Mouse (Mus musculus): ENCODE results near the gene Rbm10. TPM values are rescaled to one million over a fixed set of nuclear protein-coding genes. Genes with fewer than 3 reads are reported as not detected.

The Rbm10 gene
- total and polyA plus RNA-seq, 3 experiments, result 154 to 183 TPM; not detected in 1

- TF ChIP-seq SMC3 (IDR thresholded peaks at IDR 0.05; ENCODE audit: low read depth, low read length) (peak; percentile 72), ETS1 (IDR thresholded peaks at IDR 0.05; ENCODE audit: low read depth, low read length) (no peak), CTCF (IDR thresholded peaks at IDR 0.05 in 2 of 3, conservative IDR thresholded peaks at IDR 0.05 in 1 of 3; ENCODE audit: control insufficient read depth in 1 of 3, insufficient read depth in 1 of 3, low read depth in 2 of 3, low read length in 3 of 3, poor library complexity in 1 of 3, severe bottlenecking in 1 of 3) (peak; percentile 15 to 73 (median 17); a peak in 4 of 6 replicates), TBP (IDR thresholded peaks at IDR 0.05; ENCODE audit: low read depth, low read length) (no peak), ZNF384 (IDR thresholded peaks at IDR 0.05; ENCODE audit: low read depth, low read length) (peak; percentile 87), RAD21 (IDR thresholded peaks at IDR 0.05; ENCODE audit: low read depth, low read length) (peak; percentile 91), MEF2A (IDR thresholded peaks at IDR 0.05; ENCODE audit: extremely low read depth, insufficient replicate concordance, low read depth, low read length, poor library complexity, severe bottlenecking) (no peak), BHLHE40 (IDR thresholded peaks at IDR 0.05; ENCODE audit: borderline replicate concordance, low read depth, low read length) (no peak), TCF12 (IDR thresholded peaks at IDR 0.05; ENCODE audit: low read depth, low read length) (no peak), POLR2A (IDR thresholded peaks at IDR 0.05; ENCODE audit: control insufficient read depth in 1 of 2, insufficient read depth in 1 of 2, low read depth in 1 of 2, low read length in 2 of 2, poor library complexity in 1 of 2) (no peak), ZC3H11A (IDR thresholded peaks at IDR 0.05; ENCODE audit: low read depth, low read length) (peak; percentile 78)
- peak; percentile 44 for DNase-seq (ENCODE audit: low read depth, low spot score)
- H3K27ac ChIP-seq (ENCODE audit: control insufficient read depth, low read depth, low read length), result no peak overlapping the region
Measured at GRCm38 (mm10) chrX:20587968-20588367, 29.3 kb upstream of the Rbm10 start.

GRCm38 (mm10) chrX:20608500-20608899 lies 8.8 kb upstream of the Rbm10 start:
- TF ChIP-seq ETS1 (IDR thresholded peaks at IDR 0.05; ENCODE audit: low read depth, low read length) (no peak), UBTF (IDR thresholded peaks at IDR 0.05; ENCODE audit: borderline replicate concordance, insufficient read depth, low read depth, low read length) (no peak), MEF2A (IDR thresholded peaks at IDR 0.05; ENCODE audit: extremely low read depth, insufficient replicate concordance, low read depth, low read length, poor library complexity, severe bottlenecking) (no peak), MYC (IDR thresholded peaks at IDR 0.05; ENCODE audit: low read depth, low read length) (no peak), MYB (IDR thresholded peaks at IDR 0.05; ENCODE audit: low read depth, low read length) (no peak), POLR2A (IDR thresholded peaks at IDR 0.05; ENCODE audit: control insufficient read depth in 1 of 2, insufficient read depth in 1 of 2, low read depth in 1 of 2, low read length in 2 of 2, poor library complexity in 1 of 2) (no peak), CHD1 (IDR thresholded peaks at IDR 0.05; ENCODE audit: low read depth, low read length) (no peak), EP300 (IDR thresholded peaks at IDR 0.05; ENCODE audit: low read depth in 1 of 2, low read length in 2 of 2) (no peak), RAD21 (IDR thresholded peaks at IDR 0.05; ENCODE audit: low read depth, low read length) (no peak), NELFE (IDR thresholded peaks at IDR 0.05; ENCODE audit: low read depth, low read length) (no peak), ZKSCAN1 (IDR thresholded peaks at IDR 0.05; ENCODE audit: low read depth, low read length) (no peak), JUND (IDR thresholded peaks at IDR 0.05; ENCODE audit: low read depth, low read length) (no peak), TAL1 (IDR thresholded peaks at IDR 0.05; ENCODE audit: low read length) (no peak), GATA1 (IDR thresholded peaks at IDR 0.05; ENCODE audit: low read depth, low read length) (no peak), E2F4 (IDR thresholded peaks at IDR 0.05; ENCODE audit: borderline replicate concordance, low read depth, low read length) (no peak), SMC3 (IDR thresholded peaks at IDR 0.05; ENCODE audit: low read depth, low read length) (no peak), POLR2AphosphoS5 (IDR thresholded peaks at IDR 0.05; ENCODE audit: borderline replicate concordance, low read depth, low read length) (no peak), GABPA (IDR thresholded peaks at IDR 0.05; ENCODE audit: low read depth, low read length) (no peak)
- peak; percentile 37 for DNase-seq (ENCODE audit: low read depth, low spot score)

More at GRCm38 (mm10) chrX:20587968-20588367, 29.3 kb upstream of the Rbm10 start:
- H3K27me3 ChIP-seq (ENCODE audit: control insufficient read depth in 1 of 2, insufficient read depth in 2 of 2, low read length in 2 of 2), result no peaks in the 10 kb centered on the region; a peak in 1 of 4 replicates
- H3K4me1 ChIP-seq (ENCODE audit: control insufficient read depth in 1 of 2, insufficient read depth in 2 of 2, low read length in 2 of 2), result no peaks in the 10 kb centered on the region
- no peak overlapping the region for H3K4me3 ChIP-seq (ENCODE audit: control insufficient read depth in 1 of 2, insufficient read depth in 1 of 2, low read depth in 2 of 2, low read length in 2 of 2)
- no peaks in the 10 kb centered on the region for H3K9me3 ChIP-seq (replicated peaks; ENCODE audit: insufficient read depth, low read length)
- no peaks in the 10 kb centered on the region for H3K36me3 ChIP-seq (ENCODE audit: control insufficient read depth in 1 of 2, insufficient read depth in 2 of 2, low read length in 2 of 2)
- no peaks in the 10 kb centered on the region for H3K79me2 ChIP-seq (ENCODE audit: control insufficient read depth, insufficient read depth, low read length, poor library complexity)
- no peak overlapping the region for H3K9ac ChIP-seq (ENCODE audit: control insufficient read depth, low read depth, low read length, poor library complexity, severe bottlenecking)

More at GRCm38 (mm10) chrX:20608500-20608899, 8.8 kb upstream of the Rbm10 start:
- Histone ChIP-seq H3K79me2 (ENCODE audit: control insufficient read depth, insufficient read depth, low read length, poor library complexity) (no peaks in the 10 kb centered on the region), H3K4me3 (ENCODE audit: control insufficient read depth in 1 of 2, insufficient read depth in 1 of 2, low read depth in 2 of 2, low read length in 2 of 2) (no peak overlapping the region), H3K9ac (ENCODE audit: control insufficient read depth, low read depth, low read length, poor library complexity, severe bottlenecking) (no peak overlapping the region), H3K9me3 (replicated peaks; ENCODE audit: insufficient read depth, low read length) (no peaks in the 10 kb centered on the region), H3K4me1 (ENCODE audit: control insufficient read depth in 1 of 2, insufficient read depth in 2 of 2, low read length in 2 of 2) (peaks cover 0 to 7% of the 10 kb centered on the region in 2 experiments; a peak in 1 of 4 replicates), H3K27ac (ENCODE audit: control insufficient read depth, low read depth, low read length) (no peak overlapping the region), H3K36me3 (ENCODE audit: control insufficient read depth in 1 of 2, insufficient read depth in 2 of 2, low read length in 2 of 2) (peaks cover 0 to 7% of the 10 kb centered on the region in 2 experiments; a peak in 2 of 4 replicates), H3K27me3 (ENCODE audit: control insufficient read depth in 1 of 2, insufficient read depth in 2 of 2, low read length in 2 of 2) (no peaks in the 10 kb centered on the region)

Measured in MEL (cell line).